Comparison of ENCODE assay signal across 8 mouse cellular contexts in the genomic region with DNA sequence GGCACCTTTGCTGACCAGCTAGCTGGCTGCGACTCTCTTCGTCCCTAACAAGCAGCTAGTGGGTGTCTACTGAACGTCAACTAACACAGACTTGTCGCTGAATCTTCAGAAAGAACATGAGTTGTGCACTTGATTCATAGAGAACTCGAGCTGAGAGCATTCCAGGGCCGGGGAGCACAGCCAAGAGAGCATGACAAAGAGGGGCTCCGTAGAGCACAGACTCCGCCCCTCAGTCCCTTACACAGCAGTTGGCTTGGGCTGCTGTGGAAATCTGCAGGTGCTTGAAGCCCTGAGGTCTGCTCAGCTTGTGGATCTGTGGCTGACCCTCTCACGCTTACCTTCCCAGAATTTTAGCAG. TPM values are rescaled to one million over a fixed set of nuclear protein-coding genes. Genes with fewer than 3 reads are reported as not detected.
DNase-seq lines count a peak whose midpoint lies in the region; ATAC-seq and TF ChIP-seq lines count a peak whose summit lies in the region.

No protein-coding gene starts in this region.

- H3K36me3 ChIP-seq in forebrain, embryonic 15.5 days, result peaks cover 10% of the 10 kb centered on the region
- no peaks in the 10 kb centered on the region for H3K36me3 ChIP-seq in limb, embryonic 10.5 days
- peaks cover 9% of the 10 kb centered on the region; the same call in 1 of the 2 replicates for H3K36me3 ChIP-seq in neural tube, embryonic 12.5 days

- WGBS in forebrain, embryonic 15.5 days, result 5% methylated on average over 9 of the region's 9 CpGs
- WGBS in limb, embryonic 10.5 days, result 10% methylated on average over 9 of the region's 9 CpGs
- 5% methylated on average over 9 of the region's 9 CpGs for WGBS in neural tube, embryonic 12.5 days
- 37% methylated on average over 9 of the region's 9 CpGs for WGBS in cerebellum, adult 2 months

- H3K9me3 ChIP-seq in forebrain, embryonic 15.5 days, result no peaks in the 10 kb centered on the region
- H3K9me3 ChIP-seq in limb, embryonic 10.5 days (replicated peaks), result no peaks in the 10 kb centered on the region
- H3K9me3 ChIP-seq in neural tube, embryonic 12.5 days, result no peaks in the 10 kb centered on the region

- H3K4me1 ChIP-seq in bone marrow macrophage, adult 2 months (ENCODE audit: control insufficient read depth, insufficient read depth, low read length), result peaks cover 24% of the 10 kb centered on the region
- peaks cover 47% of the 10 kb centered on the region for H3K4me1 ChIP-seq in forebrain, embryonic 15.5 days
- peaks cover 38% of the 10 kb centered on the region for H3K4me1 ChIP-seq in limb, embryonic 10.5 days
- peaks cover 46% of the 10 kb centered on the region for H3K4me1 ChIP-seq in neural tube, embryonic 12.5 days
- peaks cover 14% of the 10 kb centered on the region for H3K4me1 ChIP-seq in cerebellum, adult 2 months (ENCODE audit: control insufficient read depth, insufficient read depth, low read length)

- H3K9ac ChIP-seq in forebrain, embryonic 15.5 days (replicated peaks), result peak overlapping the region; percentile 97
- peak overlapping the region; percentile 88 for H3K9ac ChIP-seq in neural tube, embryonic 12.5 days

- H3K27ac ChIP-seq in layer of hippocampus, adult 2 months, result peak overlapping the region; percentile 90
- H3K27ac ChIP-seq in bone marrow macrophage, adult 2 months (ENCODE audit: insufficient read depth, low read depth, low read length), result 0 out of 2 replicates have a peak overlapping the region, but pooled peaks have one; percentile 12
- peak overlapping the region; percentile 99 for H3K27ac ChIP-seq in forebrain, embryonic 15.5 days (replicated peaks)
- H3K27ac ChIP-seq in limb, embryonic 10.5 days, result no peak overlapping the region; the same call in 1 of the 2 replicates
- H3K27ac ChIP-seq in neural tube, embryonic 12.5 days, result peak overlapping the region; percentile 84; the same call in 1 of the 2 replicates
- no peak overlapping the region for H3K27ac ChIP-seq in cerebellum, adult 2 months (ENCODE audit: insufficient read depth, low read length)

- peak overlapping the region; percentile 76 for H3K4me3 ChIP-seq in layer of hippocampus, adult 2 months
- peak overlapping the region; percentile 81 for H3K4me3 ChIP-seq in bone marrow macrophage, adult 2 months (ENCODE audit: insufficient read depth, low read length)
- peak overlapping the region; percentile 81 for H3K4me3 ChIP-seq in forebrain, embryonic 15.5 days
- H3K4me3 ChIP-seq in limb, embryonic 10.5 days, result peak overlapping the region; percentile 73
- peak overlapping the region; percentile 69 for H3K4me3 ChIP-seq in neural tube, embryonic 12.5 days
- no peak overlapping the region for H3K4me3 ChIP-seq in cerebellum, adult 2 months (replicated peaks; ENCODE audit: insufficient read depth, low read depth, low read length)

- DNase-seq in layer of hippocampus, adult 2 months (ENCODE audit: low spot score in 2 of 2), result no peak
- no peak for DNase-seq in layer of hippocampus, adult 8-10 months (ENCODE audit: low spot score in 2 of 2)
- DNase-seq in limb, embryonic 10.5 days (ENCODE audit: low spot score), result no peak
- no peak for DNase-seq in cerebellum, adult 2 months
- no peak for DNase-seq in thymus, postnatal 0 days (ENCODE audit: low spot score)

- no peaks in the 10 kb centered on the region for H3K27me3 ChIP-seq in forebrain, embryonic 15.5 days
- peaks cover 91% of the 10 kb centered on the region for H3K27me3 ChIP-seq in limb, embryonic 10.5 days (ENCODE audit: low read depth, poor library complexity, severe bottlenecking)
- H3K27me3 ChIP-seq in neural tube, embryonic 12.5 days (replicated peaks), result peaks cover 6% of the 10 kb centered on the region; the same call in 1 of the 2 replicates
- H3K27me3 ChIP-seq in cerebellum, adult 2 months (ENCODE audit: control insufficient read depth, insufficient read depth, low read length), result no peaks in the 10 kb centered on the region

- no peak for TF ChIP-seq POLR2A in bone marrow macrophage, adult 2 months (IDR thresholded peaks at IDR 0.05; ENCODE audit: borderline replicate concordance, low read depth, low read length)
- no peak for TF ChIP-seq POLR2A in cerebellum, adult 2 months (IDR thresholded peaks at IDR 0.05; ENCODE audit: borderline replicate concordance, insufficient read depth, low read length)

- no peak for TF ChIP-seq CTCF in layer of hippocampus, adult 2 months (conservative IDR thresholded peaks at IDR 0.05)
- no peak for TF ChIP-seq CTCF in bone marrow macrophage, adult 2 months (IDR thresholded peaks at IDR 0.05; ENCODE audit: low read depth, low read length)
- TF ChIP-seq CTCF in cerebellum, adult 2 months (IDR thresholded peaks at IDR 0.05; ENCODE audit: borderline replicate concordance, insufficient read depth, low read depth, low read length), result no peak

- peak overlapping the region; percentile 84 for H3K4me2 ChIP-seq in forebrain, embryonic 15.5 days (replicated peaks)
- peak overlapping the region; percentile 90 for H3K4me2 ChIP-seq in neural tube, embryonic 12.5 days (replicated peaks)

- peak; percentile 39 for ATAC-seq in forebrain, embryonic 15.5 days (replicated peaks)
- no peak for ATAC-seq in neural tube, embryonic 12.5 days (ENCODE audit: low FRiP score, low read depth)

RNA-seq across cellular contexts. Expression of gene Fam20c, which starts 0.4 kb away (rescaled TPM):
- 10 to 100 TPM; 29.2 to 33.7 TPM for total RNA-seq in layer of hippocampus, adult 2 months (2021)
- 10 to 100 TPM; 32.2 to 47.0 (median 38.6) TPM for total RNA-seq in layer of hippocampus, adult 8-10 months (2022)
- 33.1 and 36.5 TPM in 2 replicates for polyA plus RNA-seq in bone marrow macrophage, adult 2 months (2012; ENCODE audit: insufficient read depth, insufficient read length, missing spikeins)
- 43.7 and 47.3 TPM in 2 replicates for polyA plus RNA-seq in forebrain, embryonic 15.5 days (2015; fragmentation: Nextera tagmentation; extraction: Ambion mirVana)
- polyA plus RNA-seq in limb, embryonic 10.5 days (2016; fragmentation: Nextera tagmentation; extraction: Ambion mirVana), result 1.1 and 1.3 TPM in 2 replicates
- 46.9 and 51.9 TPM in 2 replicates for polyA plus RNA-seq in neural tube, embryonic 12.5 days (2016; fragmentation: Nextera tagmentation; extraction: Ambion mirVana)
- 31.1 and 32.9 TPM in 2 replicates for polyA plus RNA-seq in cerebellum, adult 2 months (2012; rRNA removed)
- 2.7 and 3.0 TPM in 2 replicates for polyA plus RNA-seq in thymus, postnatal 0 days (2015; fragmentation: Nextera tagmentation; extraction: Ambion mirVana)

Comparison
In these comparisons a context has a peak if more than half of its experiments do, and no peak if none do; other contexts are left out.
1. H3K27ac ChIP-seq: peak in layer of hippocampus, adult 2 months (single experiment), bone marrow macrophage, adult 2 months (single experiment), forebrain, embryonic 15.5 days (single experiment) and neural tube, embryonic 12.5 days (single experiment); none in limb, embryonic 10.5 days (single experiment) and cerebellum, adult 2 months (single experiment).